Mouse (Mus musculus) liver, embryonic 11.5 days (tissue): ENCODE results near the gene Tnfsf18. TPM values are rescaled to one million over a fixed set of nuclear protein-coding genes. Genes with fewer than 3 reads are reported as not detected.

Experiments
- ATAC-seq: fragments of 200-750 bp; cut with Nextera tagmentation; replicated peaks from 2 replicates; pipeline ENCODE4 v1.8.0; 2017; ENCODE audit warnings: moderate number of reproducible peaks, mild to moderate bottlenecking, moderate TSS enrichment, moderate library complexity; ENCODE audit not compliant: low FRiP score
- DNase-seq: peaks from one replicate; pipeline ENCODE4 v3.0.0-alpha.2; 2017; ENCODE audit warnings: low spot score
- H3K27ac ChIP-seq: fragments of 300-500 bp; sonication (generic); 2 replicates; pipeline ENCODE4 v1.5.1; 2014; ENCODE audit warnings: mild to moderate bottlenecking, low read depth, low read length, control low read depth
- H3K27me3 ChIP-seq: fragments of 300-500 bp; sonication (generic); replicated peaks from 2 replicates; pipeline ENCODE4 v1.6.1; 2014; ENCODE audit warnings: low read length, mixed read lengths; ENCODE audit not compliant: control insufficient read depth, insufficient read depth
- H3K36me3 ChIP-seq: fragments of 300-500 bp; sonication (generic); 2 replicates; pipeline ENCODE4 v1.6.1; 2014; ENCODE audit warnings: mild to moderate bottlenecking, low read length, moderate library complexity, mixed read lengths; ENCODE audit not compliant: control insufficient read depth, insufficient read depth
- H3K4me1 ChIP-seq: fragments of 300-500 bp; sonication (generic); replicated peaks from 2 replicates; pipeline ENCODE4 v1.6.1; 2014; ENCODE audit warnings: low read length, mixed read lengths; ENCODE audit not compliant: control insufficient read depth, insufficient read depth
- H3K4me2 ChIP-seq: fragments of 300-500 bp; sonication (generic); 2 replicates; pipeline ENCODE4 v1.6.1; 2014; ENCODE audit warnings: mild to moderate bottlenecking, control low read depth, moderate library complexity
- H3K4me3 ChIP-seq: fragments of 300-500 bp; sonication (generic); 2 replicates; pipeline ENCODE4 v1.5.1; 2014; ENCODE audit warnings: low read depth, low read length, control low read depth
- H3K9ac ChIP-seq: fragments of 300-500 bp; sonication (generic); 2 replicates; pipeline ENCODE4 v1.6.1; 2014; ENCODE audit warnings: low read depth, low read length, control low read depth
- H3K9me3 ChIP-seq: fragments of 300-500 bp; sonication (generic); 2 replicates; pipeline ENCODE4 v1.6.1; 2016; ENCODE audit warnings: low read length, inconsistent platforms, mixed read lengths; ENCODE audit not compliant: control insufficient read depth
- WGBS: fragments of 180-500 bp; shearing (Covaris S2); extraction: QIAGEN DNeasy Blood & Tissue Kit; methylation state at CpG from one replicate; pipeline ENCODE4 v1.1.7; 2014; 5-methylcytosine and 5-hydroxymethylcytosine counted together
- polyA plus RNA-seq: library from polyadenylated mRNA; unstranded; fragments of >200 nt; fragmentation: Nextera tagmentation; extraction: Ambion mirVana; gene quantifications from 2 replicates; pipeline ENCODE4 v1.2.1, GENCODE M21; 2014

Tnfsf18 gene
- polyA plus RNA-seq, 1 experiment from 2014 or later, result not detected

DNA sequence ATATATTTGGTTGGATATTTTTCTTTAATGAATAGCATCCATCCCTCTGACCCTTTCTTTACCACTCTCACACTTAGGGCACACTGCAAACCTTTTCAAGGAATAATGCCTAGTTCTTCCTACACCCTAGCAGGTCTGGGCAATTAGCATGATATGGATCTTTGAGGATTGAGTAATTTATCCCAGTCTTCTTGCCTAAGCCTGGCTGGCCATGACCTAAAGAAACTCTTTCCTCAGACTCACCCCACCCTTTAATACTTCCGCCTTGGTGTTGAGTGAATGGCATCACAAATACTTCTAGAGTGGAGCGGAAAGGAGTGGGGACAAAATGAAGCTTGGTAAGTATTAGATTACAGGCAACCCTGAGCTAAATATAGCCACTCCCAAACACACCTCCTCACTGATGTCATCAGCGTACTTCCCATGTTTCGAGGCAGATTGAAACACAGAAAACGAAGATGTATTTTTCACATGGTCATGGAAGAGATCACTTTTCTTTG is 56.2 kb downstream of the Tnfsf18 start:
- Histone ChIP-seq H3K4me3 (no peak overlapping the region), H3K4me1 (no peaks in the 10 kb centered on the region), H3K27ac (no peak overlapping the region), H3K27me3 (no peaks in the 10 kb centered on the region), H3K36me3 (no peaks in the 10 kb centered on the region), H3K9ac (no peak overlapping the region), H3K4me2 (no peak overlapping the region), H3K9me3 (no peaks in the 10 kb centered on the region)
- no peak for DNase-seq
- 83% methylated on average over 5 of the region's 5 CpGs for WGBS
- no peak for ATAC-seq

DNA sequence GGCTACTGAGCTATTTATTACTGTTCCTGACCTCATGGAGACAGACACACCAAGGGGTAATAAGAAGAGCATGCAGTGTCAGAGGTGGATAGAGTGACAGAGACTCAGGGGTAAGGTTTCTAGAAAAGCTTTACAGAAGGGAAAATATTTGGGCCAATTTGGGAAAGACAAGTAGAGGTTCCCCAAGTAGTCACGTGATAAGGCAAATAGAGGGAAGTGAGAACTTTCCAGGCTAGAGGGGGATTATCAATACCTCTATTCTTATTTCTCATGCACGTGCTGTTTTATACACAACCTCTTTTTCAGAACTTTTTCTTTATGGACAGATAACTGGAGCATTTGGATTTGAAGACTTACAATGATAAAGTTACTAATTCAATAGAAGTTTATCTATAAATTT is 57.6 kb downstream of the Tnfsf18 start:
- Histone ChIP-seq H3K4me1 (no peaks in the 10 kb centered on the region), H3K9ac (no peak overlapping the region), H3K9me3 (no peaks in the 10 kb centered on the region), H3K36me3 (no peaks in the 10 kb centered on the region), H3K27me3 (no peaks in the 10 kb centered on the region), H3K4me2 (no peak overlapping the region), H3K27ac (no peak overlapping the region), H3K4me3 (no peak overlapping the region)
- ATAC-seq (no peak), DNase-seq (no peak)
- 71% methylated on average over 2 of the region's 2 CpGs for WGBS

Other genes with a start within 250 kb of the Tnfsf18 start
- gene Prdx6, start 243.4 kb upstream of the Tnfsf18 start, polyA plus RNA-seq, result 744 and 826 TPM in 2 replicates
- gene Tnfsf4, start 99.2 kb upstream of the Tnfsf18 start, polyA plus RNA-seq, result not detected in 2 replicates